Mouse (Mus musculus) liver, adult (tissue): Measurements from ENCODE around the gene Ccdc12.

Experiments used
- GATA4 ChIP-seq: IDR thresholded peaks from 2 replicates; pipeline ENCODE4 v1.6.1; 2014; ENCODE audit warnings: mild to moderate bottlenecking, low read length; ENCODE audit not compliant: insufficient replicate concordance

Gene Ccdc12

DNA sequence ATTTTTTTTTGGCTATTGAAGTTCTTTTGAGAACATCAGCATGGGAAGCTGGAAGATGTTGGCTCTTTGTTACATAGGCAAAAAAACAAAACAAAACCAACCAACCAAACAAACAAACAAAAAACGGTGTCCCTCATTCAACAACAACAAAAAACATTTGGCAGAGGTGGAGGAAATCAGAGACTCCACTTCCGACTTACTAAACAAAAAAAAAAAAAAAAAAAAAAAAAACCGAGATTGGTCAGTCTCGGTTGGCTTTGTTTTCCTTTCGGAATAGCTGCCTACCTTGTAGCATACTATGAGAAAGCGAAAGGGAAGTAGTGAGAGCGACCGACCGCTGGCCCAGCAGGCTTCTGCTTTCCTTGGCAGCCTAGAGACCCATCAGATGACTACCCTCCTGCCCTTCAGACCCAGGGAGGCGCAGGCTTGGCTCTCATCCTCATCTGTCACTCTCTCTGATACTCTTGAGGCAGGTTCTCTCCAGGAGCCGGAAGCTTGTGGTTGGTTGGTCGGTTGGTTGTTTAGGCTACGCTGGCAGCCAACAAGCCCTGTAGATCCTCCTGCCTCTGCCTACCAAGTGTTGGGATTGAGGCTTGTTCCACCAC is 1.3 kb downstream of the Ccdc12 start:
- TF ChIP-seq GATA4, result no peak

DNA sequence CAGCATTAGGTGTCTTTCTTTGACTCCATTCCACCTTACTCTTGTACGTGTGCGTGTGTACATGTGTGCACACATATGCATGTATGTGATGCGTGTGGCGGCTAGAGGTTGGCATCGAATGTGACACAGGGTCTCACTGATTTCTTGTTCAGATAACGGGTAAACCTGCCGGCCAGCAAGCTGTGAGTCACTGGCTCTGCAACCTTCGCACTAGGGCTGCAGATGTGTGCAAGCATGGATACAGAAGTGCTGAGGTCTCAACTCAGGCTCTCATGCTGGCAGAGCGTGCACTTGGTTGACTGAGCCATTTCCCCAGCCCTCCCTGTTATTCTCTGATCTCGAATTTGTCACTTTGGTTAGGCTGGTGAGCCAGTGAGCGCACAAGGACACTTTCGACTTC is 3.2 kb downstream of the Ccdc12 start:
- no peak for TF ChIP-seq GATA4

DNA sequence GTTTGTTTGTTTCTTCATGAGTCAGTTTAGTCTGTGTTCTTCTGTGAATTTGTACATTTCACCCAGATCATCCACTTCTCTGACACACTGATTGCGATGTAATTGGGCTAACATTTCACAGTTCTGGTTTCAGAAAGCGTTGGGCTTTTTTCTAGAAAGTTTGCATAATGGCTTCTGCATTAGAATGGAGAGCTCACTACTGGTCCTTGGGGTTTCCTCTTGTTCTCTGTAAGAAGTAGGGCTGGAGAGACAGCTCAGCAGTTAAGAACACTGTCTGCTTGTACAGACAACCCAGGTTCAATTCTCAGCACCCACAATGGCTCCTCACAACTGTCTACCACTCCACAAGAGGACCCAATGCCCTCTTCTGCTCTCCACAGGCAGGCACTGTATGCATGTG is 3.9 kb downstream of the Ccdc12 start:
- TF ChIP-seq GATA4, result no peak

GRCm38 (mm10) chr9:110660856-110661612 is 4.7 kb downstream of the Ccdc12 start:
- peak; percentile 55; the same call in 1 of the 2 replicates for TF ChIP-seq GATA4

GRCm38 (mm10) chr9:110662844-110663243 is 6.5 kb downstream of the Ccdc12 start:
- no peak for TF ChIP-seq GATA4

- peak; percentile 70; the same call in 1 of the 2 replicates for TF ChIP-seq GATA4
Observed at GRCm38 (mm10) chr9:110665912-110666311, 9.6 kb downstream of the Ccdc12 start.

- no peak for TF ChIP-seq GATA4
Observed at GRCm38 (mm10) chr9:110666374-110666773, 10.1 kb downstream of the Ccdc12 start.

DNA sequence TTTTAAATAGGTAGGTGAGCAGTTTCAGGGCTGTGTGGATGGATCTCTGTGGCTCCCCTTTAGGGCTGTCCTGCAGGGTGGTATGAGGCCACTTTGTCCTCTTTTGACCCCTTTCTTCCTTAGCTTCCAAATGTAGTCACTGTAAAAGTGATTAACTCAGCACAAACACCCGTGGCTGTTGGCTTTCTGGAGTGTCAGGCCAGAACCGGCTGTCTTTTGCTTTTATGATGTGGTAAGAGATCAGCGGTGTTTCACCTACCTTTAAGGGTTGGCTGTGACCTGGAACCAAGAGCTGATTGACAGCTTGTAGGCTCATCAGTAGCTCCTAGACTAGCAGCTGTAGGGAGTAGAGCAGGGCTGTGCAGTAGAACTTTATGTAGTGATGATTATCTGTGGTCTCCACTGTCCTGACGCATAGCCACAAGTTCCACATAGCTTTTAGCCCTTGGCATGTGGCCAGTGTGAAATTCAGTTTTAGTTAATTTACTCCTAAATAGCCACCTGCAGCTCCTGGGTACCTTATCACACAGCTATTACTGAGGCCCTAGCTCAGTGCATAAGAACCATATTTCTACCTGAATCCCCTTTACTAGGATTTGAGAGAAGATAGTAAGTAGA is 11.0 kb downstream of the Ccdc12 start:
- TF ChIP-seq GATA4, result no peak

DNA sequence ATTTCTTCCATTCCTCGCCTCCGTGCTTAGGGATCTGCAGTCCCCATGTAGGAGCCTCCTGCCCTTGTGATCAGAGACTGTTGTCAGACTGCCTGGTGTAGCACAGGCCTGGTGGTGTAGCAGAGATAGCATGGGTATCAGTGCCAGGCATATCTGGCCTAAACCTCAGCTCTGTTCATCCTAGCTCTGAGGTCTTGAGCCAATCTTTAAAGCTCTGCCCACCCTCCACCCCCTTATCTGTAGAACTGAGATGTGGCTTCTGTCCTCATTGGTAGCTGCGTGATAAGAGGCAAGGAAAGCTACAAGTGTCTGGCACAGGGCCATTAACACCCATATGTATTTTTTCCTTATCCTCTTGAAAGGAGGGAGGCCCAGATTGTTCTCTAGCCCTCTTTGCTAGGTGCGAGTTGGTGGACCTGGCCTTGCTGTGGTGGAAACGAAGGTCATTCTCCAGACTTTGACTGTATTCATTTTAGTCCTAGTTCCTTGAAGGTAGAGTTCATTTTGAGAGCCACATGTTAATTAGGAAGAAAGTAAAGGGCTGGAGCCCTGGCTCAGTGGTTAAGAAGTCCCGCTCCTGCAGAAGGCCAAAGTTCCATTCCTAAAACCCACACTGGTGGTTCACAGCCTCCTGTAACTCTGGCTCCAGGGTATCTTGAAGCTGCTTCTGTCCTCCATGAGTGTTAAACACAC is 12.4 kb downstream of the Ccdc12 start:
- no peak for TF ChIP-seq GATA4

- no peak for TF ChIP-seq GATA4
Observed at GRCm38 (mm10) chr9:110669785-110670184, 13.5 kb downstream of the Ccdc12 start.

- no peak for TF ChIP-seq GATA4
Observed at GRCm38 (mm10) chr9:110672462-110673106, 16.3 kb downstream of the Ccdc12 start.

DNA sequence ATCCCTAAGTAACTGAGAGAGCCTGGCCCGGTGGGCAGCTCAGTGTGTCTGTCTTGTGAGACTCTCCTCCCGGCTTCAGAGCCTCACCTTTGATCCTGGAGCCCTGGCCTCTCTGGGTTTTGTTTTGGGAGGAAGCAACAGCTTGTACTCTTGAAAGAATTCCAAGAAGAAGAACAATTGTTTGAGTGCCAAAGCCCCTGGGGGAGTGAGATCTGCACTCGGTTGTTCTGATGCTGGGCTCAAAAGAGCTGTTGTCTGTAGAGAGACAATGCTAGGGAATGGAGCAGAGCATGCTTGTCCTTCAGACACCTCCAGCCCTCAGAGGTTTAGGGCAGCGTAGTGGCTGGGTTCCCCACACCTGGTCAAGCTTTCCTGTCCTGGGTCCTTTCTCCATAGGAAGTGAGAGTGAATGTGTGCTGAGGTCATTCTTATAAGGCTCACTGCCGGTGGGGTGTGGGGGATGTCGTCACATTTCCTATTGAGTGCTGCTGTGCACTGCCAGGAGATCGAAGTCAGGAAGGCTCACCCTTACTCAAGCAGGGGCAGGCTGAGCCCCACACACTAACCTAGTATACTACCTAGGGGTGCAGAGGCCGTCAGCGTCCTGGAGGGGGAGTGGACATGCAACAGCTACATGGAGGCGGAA is 16.9 kb downstream of the Ccdc12 start:
- no peak for TF ChIP-seq GATA4

DNA sequence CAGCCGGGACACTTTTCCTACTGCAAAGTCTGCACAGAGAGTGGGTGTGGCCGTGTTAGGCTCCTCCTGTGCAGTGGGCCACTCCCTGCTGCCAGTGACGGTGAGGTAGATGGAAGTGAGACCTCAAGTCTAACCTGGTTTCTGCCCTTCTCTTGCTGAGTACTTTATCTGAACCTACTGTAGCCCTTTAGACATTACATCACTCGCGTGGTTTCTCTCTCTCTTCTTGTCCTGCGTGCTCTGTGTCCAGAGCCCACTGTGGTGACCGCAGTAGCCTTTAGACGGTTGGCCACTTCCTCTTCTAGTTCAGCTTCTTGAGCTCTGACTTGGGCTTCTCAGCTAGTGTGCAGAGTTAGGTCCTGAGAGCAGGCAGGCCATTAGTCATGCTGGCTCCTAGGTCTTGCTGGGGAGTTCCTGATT is 20.2 kb downstream of the Ccdc12 start:
- TF ChIP-seq GATA4, result no peak

DNA sequence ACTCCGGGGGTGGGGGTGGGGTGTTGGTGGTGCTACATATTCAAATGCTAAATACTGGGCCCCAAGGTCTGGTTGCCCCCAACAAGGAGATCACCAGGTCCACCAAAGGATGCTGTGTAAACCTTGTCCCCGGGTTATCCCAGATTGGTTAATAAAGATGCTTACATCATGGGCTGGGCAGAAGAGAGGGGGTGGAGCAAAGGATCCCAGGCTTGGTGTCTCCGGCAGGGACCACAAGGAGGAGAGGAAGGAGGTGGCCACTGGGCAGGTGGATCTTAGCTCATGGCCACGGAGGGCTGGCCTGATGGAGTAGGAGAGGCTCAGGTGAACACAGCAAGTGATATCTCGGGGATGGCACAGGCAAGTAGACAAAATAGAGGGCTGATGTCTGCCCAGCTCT is 22.6 kb downstream of the Ccdc12 start:
- no peak for TF ChIP-seq GATA4

- no peak for TF ChIP-seq GATA4
Observed at GRCm38 (mm10) chr9:110680736-110681507, 24.6 kb downstream of the Ccdc12 start.
